Mouse (Mus musculus): ENCODE measurements at regions not wholly inside any gene's neighbourhood (a gene's known extent, or its start where the extent isn't known, plus 50 kb on each side); places are given as distances from the start of the nearest gene placed in this dataset.

DNA sequence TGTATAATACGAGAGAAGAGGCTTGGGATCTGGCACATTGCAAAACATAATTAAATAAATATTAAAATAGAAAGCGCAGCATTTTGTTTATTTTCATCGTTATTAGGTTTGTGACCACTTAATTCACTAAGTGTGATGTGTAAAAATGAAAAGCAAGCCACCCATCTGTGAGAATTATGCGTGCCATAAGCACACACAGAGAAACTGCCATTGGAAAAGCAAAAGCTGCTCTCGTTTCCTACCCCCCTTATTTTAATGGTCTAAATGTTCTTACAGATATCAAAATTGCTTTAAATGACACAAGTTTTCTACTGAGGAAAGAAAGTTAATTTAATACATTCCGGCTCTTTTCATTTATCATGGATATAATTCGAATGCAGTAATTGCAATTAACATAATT, 2780.8 kb upstream of the Gm7489 start:
- POLR2A ChIA-PET = no interaction called here
- ATAC-seq = no peak
- no peak for DNase-seq (ENCODE audit: low read depth, low spot score)
- CTCF ChIA-PET = no interaction called here
- H3K27me3 ChIP-seq = peaks cover 12% of the 10 kb centered on the region
- in situ Hi-C loops (cut with MboI; ENCODE audit: low pct_unique_long_range_greater_than_20kb) = no loop called here
- TF ChIP-seq CTCF (IDR thresholded peaks at IDR 0.05) = no peak

DNA sequence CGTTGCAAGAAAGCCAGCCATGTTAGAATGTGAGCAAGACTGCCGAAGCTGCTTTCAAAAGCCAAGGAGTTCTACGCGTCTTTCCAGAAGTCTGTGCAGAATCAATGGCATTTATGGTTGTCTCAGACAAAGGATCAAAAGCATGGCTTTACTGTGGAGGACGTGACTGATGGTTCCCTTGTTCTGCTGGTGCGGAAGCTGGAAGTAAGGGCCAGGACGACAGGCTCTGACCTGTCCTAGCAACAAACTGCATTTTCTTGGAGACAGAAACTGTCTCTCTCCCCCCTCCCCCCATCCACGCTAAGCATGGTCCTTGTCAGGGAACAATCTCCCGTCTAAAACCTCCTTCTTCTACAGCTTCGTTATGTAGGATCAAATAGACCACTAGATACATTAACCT, 2780.3 kb upstream of the Gm7489 start:
- ChIA-PET POLR2A (no interaction called here), CTCF (no interaction called here)
- in situ Hi-C loops (cut with MboI; ENCODE audit: low pct_unique_long_range_greater_than_20kb) = no loop called here
- DNase-seq (ENCODE audit: low read depth, low spot score) (no peak), ATAC-seq (no peak)
- peaks cover 12% of the 10 kb centered on the region for H3K27me3 ChIP-seq
- TF ChIP-seq CTCF (IDR thresholded peaks at IDR 0.05) = no peak

DNA sequence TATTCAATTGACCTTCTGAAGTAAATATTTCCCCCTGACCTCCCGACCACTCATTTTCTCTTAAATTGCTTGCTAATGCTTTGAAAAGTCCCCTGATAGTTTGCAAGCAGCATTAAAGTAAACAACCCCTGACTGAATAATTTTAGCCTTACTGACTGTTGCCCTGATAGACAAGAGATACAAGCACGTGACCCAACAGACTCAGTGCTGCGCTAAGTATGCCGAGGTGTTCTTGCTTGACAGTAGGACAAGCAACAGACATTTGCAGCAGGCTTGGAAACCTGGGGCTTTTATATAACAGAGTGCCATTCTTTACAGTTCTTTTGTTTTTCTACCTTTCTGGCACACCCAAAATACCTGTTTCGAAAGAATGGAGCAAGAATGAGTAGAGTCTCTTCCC, 2779.9 kb upstream of the Gm7489 start:
- TF ChIP-seq CTCF (IDR thresholded peaks at IDR 0.05) = no peak
- no peak for DNase-seq (ENCODE audit: low read depth, low spot score)
- ATAC-seq = no peak
- peaks cover 10% of the 10 kb centered on the region for H3K27me3 ChIP-seq
- ChIA-PET CTCF (no interaction called here), POLR2A (no interaction called here)
- in situ Hi-C loops (cut with MboI; ENCODE audit: low pct_unique_long_range_greater_than_20kb) = no loop called here

DNA sequence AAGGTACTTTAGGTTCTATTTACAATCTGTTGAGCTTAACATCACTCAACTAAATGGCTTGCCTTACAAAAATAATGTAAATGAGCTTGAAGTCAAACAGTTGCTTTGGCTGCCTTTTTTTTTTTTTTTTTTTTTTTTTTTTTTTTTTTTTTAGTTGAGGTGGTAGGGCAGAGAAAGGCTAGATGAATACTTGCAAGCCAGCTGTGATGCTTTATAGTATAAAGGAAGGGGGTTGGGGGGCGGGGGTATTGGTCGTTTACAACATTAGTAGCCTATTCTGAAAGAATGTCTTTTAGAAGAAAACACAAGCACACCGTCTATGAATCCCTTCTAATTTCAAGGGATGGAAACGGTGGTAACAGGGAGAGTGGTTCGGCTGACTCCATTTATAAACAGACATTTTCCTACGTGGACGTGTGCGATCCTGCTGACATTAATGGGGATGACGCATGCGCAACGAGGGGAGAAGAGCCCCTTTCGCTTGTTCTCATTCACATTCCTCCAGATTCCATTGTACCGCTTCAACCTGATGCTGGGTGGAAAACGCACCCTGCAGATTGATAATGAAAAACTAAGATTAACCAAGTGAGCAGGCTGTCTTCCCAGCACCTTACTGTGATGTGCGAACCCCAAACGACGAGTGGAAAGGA, 2779.2 kb upstream of the Gm7489 start:
- in situ Hi-C loops (cut with MboI; ENCODE audit: low pct_unique_long_range_greater_than_20kb) = no loop called here

DNA sequence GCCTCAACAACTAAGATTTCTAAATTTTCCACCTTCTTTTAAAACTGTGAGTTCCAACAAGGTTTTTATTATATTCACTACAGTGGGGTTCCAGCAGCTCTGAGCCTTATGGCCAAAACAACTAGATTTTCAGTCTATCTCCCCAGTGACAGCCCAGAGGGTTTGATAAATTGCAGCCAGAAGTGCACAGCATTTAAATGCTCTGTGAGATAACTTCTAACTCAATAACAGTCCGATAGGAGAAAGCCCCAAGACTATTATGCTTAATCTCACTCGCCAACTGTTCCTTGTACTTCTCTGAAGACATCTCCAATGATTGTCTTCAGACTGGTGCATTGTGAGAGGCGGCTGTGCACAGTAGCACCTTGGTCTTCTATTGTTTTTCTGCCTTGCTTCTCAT, 2774.5 kb upstream of the Gm7489 start:
- DNase-seq (ENCODE audit: low read depth, low spot score) (no peak), ATAC-seq (no peak)
- CTCF ChIA-PET = no interaction called here
- POLR2A ChIA-PET = no interaction called here
- peaks cover 4% of the 10 kb centered on the region for H3K27me3 ChIP-seq
- in situ Hi-C loops (cut with MboI; ENCODE audit: low pct_unique_long_range_greater_than_20kb) = no loop called here
- TF ChIP-seq CTCF (IDR thresholded peaks at IDR 0.05) = no peak

More for the DNA sequence above, 2779.2 kb upstream of the Gm7489 start:
- H3K27me3 ChIP-seq = peaks cover 6% of the 10 kb centered on the region
- TF ChIP-seq CTCF (IDR thresholded peaks at IDR 0.05) = no peak
- ChIA-PET CTCF (no interaction called here), POLR2A (interaction anchor here (0.7 kb wide), 1 partner anchor 17 kb away, joined by 5 read pairs; no protein-coding TSS in a partner anchor)
- DNase-seq (ENCODE audit: low read depth, low spot score) (no peak), ATAC-seq (no peak)

DNA sequence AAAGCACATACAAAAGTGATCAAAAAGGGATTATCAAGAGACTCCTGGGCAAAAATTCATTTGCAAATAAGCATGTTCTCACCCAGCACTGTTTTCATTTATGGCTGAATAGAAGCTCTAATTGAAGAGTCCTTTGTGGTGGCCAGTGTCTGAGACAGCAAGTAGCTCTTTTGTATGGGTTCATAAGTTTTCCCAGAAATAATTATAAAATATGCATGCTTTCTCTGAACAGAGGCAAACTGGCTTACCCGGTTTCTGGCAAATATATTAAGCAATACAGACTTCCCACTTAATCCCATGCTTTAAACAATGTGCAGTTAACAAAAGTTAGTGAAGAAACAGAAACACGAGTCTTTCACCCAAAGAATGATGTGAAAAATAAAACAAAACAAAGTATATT, 2758.8 kb upstream of the Gm7489 start:
- ATAC-seq (no peak), DNase-seq (ENCODE audit: low read depth, low spot score) (no peak)
- no peak for TF ChIP-seq CTCF (IDR thresholded peaks at IDR 0.05)
- peaks cover 3% of the 10 kb centered on the region for H3K27me3 ChIP-seq
- ChIA-PET POLR2A (no interaction called here), CTCF (interaction anchor here (1.6 kb wide), 1 partner anchor 52 kb away, joined by 3 read pairs; no protein-coding TSS in a partner anchor)
- in situ Hi-C loops (cut with MboI; ENCODE audit: low pct_unique_long_range_greater_than_20kb) = no loop called here

DNA sequence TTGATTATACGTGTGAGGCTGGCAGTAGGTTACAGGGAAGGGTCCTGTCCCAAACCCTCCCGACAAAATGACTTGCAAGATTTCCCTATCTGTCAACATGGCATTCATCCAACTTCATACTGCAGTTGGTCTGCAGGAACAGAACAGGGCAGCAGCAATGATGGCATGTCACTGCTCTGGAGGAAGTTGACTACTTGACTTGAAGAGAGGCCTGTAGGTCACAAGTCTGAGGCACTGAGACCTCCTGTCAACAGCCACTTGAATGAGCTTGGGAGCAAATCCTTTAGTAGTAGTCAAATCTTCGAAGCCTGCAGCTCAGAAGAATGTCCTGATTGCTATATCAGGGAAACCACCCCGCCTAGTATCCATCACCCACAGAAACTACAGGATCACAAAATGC, 2753.7 kb upstream of the Gm7489 start:
- no peak for TF ChIP-seq CTCF (IDR thresholded peaks at IDR 0.05)
- DNase-seq (ENCODE audit: low read depth, low spot score) (no peak), ATAC-seq (no peak)
- peaks cover 3% of the 10 kb centered on the region for H3K27me3 ChIP-seq
- CTCF ChIA-PET = no interaction called here
- in situ Hi-C loops (cut with MboI; ENCODE audit: low pct_unique_long_range_greater_than_20kb) = no loop called here
- POLR2A ChIA-PET = no interaction called here

DNA sequence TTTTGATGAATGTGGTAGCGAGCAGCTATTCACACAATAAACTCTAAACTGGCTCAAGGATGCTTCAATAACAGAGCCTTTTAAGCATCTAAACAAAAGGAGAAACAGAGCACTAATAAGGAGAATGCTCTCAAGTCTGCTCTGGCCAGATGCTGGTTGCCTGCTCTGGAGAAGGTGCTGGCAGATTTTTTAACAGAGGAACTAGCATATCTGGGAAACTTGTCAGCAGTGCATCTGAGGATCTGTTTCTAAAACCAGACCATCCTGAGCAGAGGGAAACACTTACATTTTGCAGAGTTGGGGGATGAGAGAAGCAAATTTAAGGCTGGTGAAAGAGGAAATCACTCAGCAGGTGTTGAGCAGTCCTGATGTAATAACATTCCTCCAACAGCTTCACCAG, 2748.6 kb upstream of the Gm7489 start:
- POLR2A ChIA-PET = no interaction called here

DNA sequence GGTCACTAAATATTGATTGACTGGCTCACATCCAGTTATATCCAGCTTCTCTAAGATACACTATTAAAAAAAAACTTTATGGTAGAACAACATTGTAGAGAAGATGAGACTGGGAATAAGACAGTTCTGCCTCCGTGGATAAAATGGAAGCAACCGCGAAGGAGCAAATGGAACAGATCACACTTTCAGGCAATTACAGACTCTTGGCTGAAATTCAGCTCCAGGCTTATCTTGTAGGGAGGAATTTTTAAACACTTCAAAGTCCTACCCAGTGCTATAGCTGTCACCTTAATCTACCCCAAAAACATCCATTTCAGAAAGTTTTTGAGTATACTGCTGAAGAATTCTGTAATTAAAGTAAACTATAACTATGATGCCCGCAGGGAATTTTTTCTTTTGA, 2745.2 kb upstream of the Gm7489 start:
- H3K27me3 ChIP-seq = peaks cover 18% of the 10 kb centered on the region
- CTCF ChIA-PET = interaction anchor here (0.7 kb wide), 1 partner anchor 75 kb away, joined by 3 read pairs; no protein-coding TSS in a partner anchor
- in situ Hi-C loops (cut with MboI; ENCODE audit: low pct_unique_long_range_greater_than_20kb) = no loop called here
- DNase-seq (ENCODE audit: low read depth, low spot score) (no peak), ATAC-seq (no peak)
- POLR2A ChIA-PET = no interaction called here
- no peak for TF ChIP-seq CTCF (IDR thresholded peaks at IDR 0.05)

More for the DNA sequence above, 2748.6 kb upstream of the Gm7489 start:
- DNase-seq (ENCODE audit: low read depth, low spot score) (no peak), ATAC-seq (no peak)
- in situ Hi-C loops (cut with MboI; ENCODE audit: low pct_unique_long_range_greater_than_20kb) = no loop called here
- peaks cover 4% of the 10 kb centered on the region for H3K27me3 ChIP-seq
- CTCF ChIA-PET = interaction anchor here (1.6 to 1.8 kb wide), 2 partner anchors 16 to 19 kb away, joined by 3 to 4 read pairs; no protein-coding TSS in a partner anchor
- no peak for TF ChIP-seq CTCF (IDR thresholded peaks at IDR 0.05)

DNA sequence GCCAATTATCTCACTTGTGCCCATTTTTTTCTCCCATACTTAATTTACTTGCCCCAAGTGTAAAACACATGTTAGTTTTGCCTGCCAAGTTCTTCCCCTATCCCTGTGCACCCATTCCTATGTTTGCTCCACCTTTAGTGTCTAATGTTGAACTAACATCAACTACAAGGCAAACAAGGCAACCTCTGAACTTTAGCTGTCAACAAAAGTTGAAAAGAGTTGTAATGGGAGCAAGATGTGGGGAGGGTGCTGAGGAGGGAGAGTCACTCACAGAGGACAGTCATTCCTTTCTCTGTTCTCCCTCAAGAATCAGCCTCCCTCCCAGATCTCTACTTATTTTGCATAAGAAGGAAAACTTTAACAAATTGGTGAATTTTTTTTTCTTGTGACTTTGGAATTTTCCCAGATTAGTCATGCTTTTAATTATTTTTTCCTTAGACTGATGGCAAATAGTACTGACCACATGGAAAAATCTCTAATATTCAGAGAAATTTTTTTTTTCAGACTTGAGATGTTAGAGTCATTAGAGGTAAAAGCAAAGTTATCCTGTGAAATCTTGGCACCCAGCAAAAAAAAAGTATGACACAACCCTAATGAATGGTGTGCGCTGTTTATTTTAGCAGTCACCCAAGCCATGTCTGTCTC, 2710.6 kb upstream of the Gm7489 start:
- H3K27me3 ChIP-seq = peaks cover 4% of the 10 kb centered on the region
- ChIA-PET CTCF (no interaction called here), POLR2A (no interaction called here)
- no peak for DNase-seq (ENCODE audit: low read depth, low spot score)
- ATAC-seq = peak; percentile 39
- no peak for TF ChIP-seq CTCF (IDR thresholded peaks at IDR 0.05)
- in situ Hi-C loops (cut with MboI; ENCODE audit: low pct_unique_long_range_greater_than_20kb) = no loop called here

DNA sequence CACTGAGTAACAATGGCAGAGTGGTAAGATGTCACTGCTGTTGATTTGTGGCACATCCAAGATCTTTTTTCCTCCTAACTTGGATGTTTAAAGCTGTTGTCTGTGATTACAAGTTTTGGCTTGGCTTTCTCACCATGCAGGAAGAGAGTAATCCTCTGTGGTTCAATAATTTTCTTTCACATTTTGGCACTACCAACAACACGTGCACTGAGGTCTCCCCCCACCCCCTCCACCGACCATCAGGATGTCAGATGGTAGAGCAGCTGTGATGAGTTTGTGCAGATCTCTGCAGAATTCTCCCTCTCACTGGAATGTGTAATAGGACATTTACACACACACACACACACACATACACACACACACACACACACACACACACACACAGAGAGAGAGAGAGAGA, 2708.2 kb upstream of the Gm7489 start:
- no peak for DNase-seq (ENCODE audit: low read depth, low spot score)
- no peaks in the 10 kb centered on the region for H3K27me3 ChIP-seq
- CTCF ChIA-PET = interaction anchor here (0.9 kb wide), 1 partner anchor 14 kb away, joined by 3 read pairs; no protein-coding TSS in a partner anchor
- TF ChIP-seq CTCF (IDR thresholded peaks at IDR 0.05) = no peak
- ATAC-seq = no peak
- in situ Hi-C loops (cut with MboI; ENCODE audit: low pct_unique_long_range_greater_than_20kb) = no loop called here
- POLR2A ChIA-PET = no interaction called here

Data from Patski (cell line).